Mouse (Mus musculus) lung, adult 2 months (tissue): Measurements from ENCODE around the gene Gpr132.

Source experiments
- CTCF ChIP-seq: fragments of 200-500 bp; IDR thresholded peaks from 2 replicates; pipeline ENCODE4 v1.5.1; 2011; ENCODE audit warnings: mild to moderate bottlenecking, low read length, control low read depth; ENCODE audit not compliant: insufficient read depth
- POLR2A ChIP-seq: fragments of 200-500 bp; IDR thresholded peaks from 2 replicates; pipeline ENCODE4 v1.6.1; 2011; ENCODE audit warnings: low read depth, mild to moderate bottlenecking, control low read depth, low read length, borderline replicate concordance; ENCODE audit errors: extremely low read depth

GRCm38 (mm10) chr12:112825901-112826300 lies 42.1 kb downstream of the Gpr132 start:
- TF ChIP-seq POLR2A, result no peak
- no peak for TF ChIP-seq CTCF
